Mouse (Mus musculus): ENCODE measurements around the gene Mgst3. TPM values are rescaled to one million over a fixed set of nuclear protein-coding genes. Genes with fewer than 3 reads are reported as not detected.

The Mgst3 gene
- polyA plus RNA-seq, 1 experiment from 2014 or later = 316 TPM

GRCm38 (mm10) chr1:167374003-167374784, 19.4 kb downstream of the Mgst3 start:
- Histone ChIP-seq H3K4me1 (ENCODE audit: control insufficient read depth, low read depth, low read length) (peaks cover 57% of the 10 kb centered on the region), H3K9ac (ENCODE audit: low read depth, low read length) (no peak overlapping the region), H3K4me3 (ENCODE audit: low read depth, low read length) (peak overlapping the region; percentile 18), H3K4me2 (ENCODE audit: low read depth, low read length) (peak overlapping the region; percentile 32), H3K36me3 (ENCODE audit: control insufficient read depth, insufficient read depth) (peaks cover 64% of the 10 kb centered on the region), H3K27me3 (ENCODE audit: control insufficient read depth, insufficient read depth, low read depth, low read length) (no peaks in the 10 kb centered on the region), H3K27ac (ENCODE audit: low read length) (peak overlapping the region; percentile 69), H3K9me3 (replicated peaks; ENCODE audit: control insufficient read depth, low read length) (no peaks in the 10 kb centered on the region)
- 28% methylated on average over 15 of the region's 15 CpGs for WGBS (ENCODE audit: insufficient replicate concordance)
- peak; percentile 80 for ATAC-seq (ENCODE audit: low read depth)

DNA sequence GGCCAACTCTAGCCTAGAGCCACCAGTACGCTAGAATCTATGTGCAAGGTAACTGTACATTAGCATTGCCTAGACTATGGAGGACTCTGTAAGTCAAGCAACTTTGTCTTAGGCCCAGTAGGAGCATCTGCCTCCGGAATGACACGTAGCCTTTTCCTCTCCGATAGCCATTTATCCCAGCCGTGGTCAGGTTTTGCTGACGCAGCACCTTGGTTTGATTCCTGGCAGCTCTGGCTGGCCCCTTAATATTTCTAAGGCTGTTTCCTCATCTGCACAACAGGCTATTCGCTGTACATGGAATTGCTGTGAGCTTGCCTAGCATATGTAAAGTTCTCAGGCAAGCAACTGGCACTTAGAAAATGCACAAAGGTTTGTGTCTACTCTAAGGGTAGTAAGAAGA, 20.9 kb downstream of the Mgst3 start:
- Histone ChIP-seq H3K27ac (ENCODE audit: low read length) (no peak overlapping the region), H3K4me2 (ENCODE audit: low read depth, low read length) (no peak overlapping the region), H3K4me1 (ENCODE audit: control insufficient read depth, low read depth, low read length) (peaks cover 68% of the 10 kb centered on the region), H3K36me3 (ENCODE audit: control insufficient read depth, insufficient read depth) (peaks cover 68% of the 10 kb centered on the region), H3K4me3 (ENCODE audit: low read depth, low read length) (no peak overlapping the region), H3K9ac (ENCODE audit: low read depth, low read length) (no peak overlapping the region), H3K9me3 (replicated peaks; ENCODE audit: control insufficient read depth, low read length) (no peaks in the 10 kb centered on the region), H3K27me3 (ENCODE audit: control insufficient read depth, insufficient read depth, low read depth, low read length) (no peaks in the 10 kb centered on the region)
- 89% methylated on average over 7 of the region's 7 CpGs for WGBS (ENCODE audit: insufficient replicate concordance)
- ATAC-seq (ENCODE audit: low read depth) = no peak

- 2% methylated on average over 7 of the region's 7 CpGs for WGBS (ENCODE audit: insufficient replicate concordance)
- peak; percentile 37 for ATAC-seq (ENCODE audit: low read depth)
- Histone ChIP-seq H3K27me3 (ENCODE audit: control insufficient read depth, insufficient read depth, low read depth, low read length) (no peaks in the 10 kb centered on the region), H3K9ac (ENCODE audit: low read depth, low read length) (0 out of 2 replicates have a peak overlapping the region, but pooled peaks have one; percentile 13), H3K27ac (ENCODE audit: low read length) (peak overlapping the region; percentile 60), H3K4me2 (ENCODE audit: low read depth, low read length) (no peak overlapping the region), H3K9me3 (replicated peaks; ENCODE audit: control insufficient read depth, low read length) (no peaks in the 10 kb centered on the region), H3K4me1 (ENCODE audit: control insufficient read depth, low read depth, low read length) (peaks cover 58% of the 10 kb centered on the region), H3K4me3 (ENCODE audit: low read depth, low read length) (no peak overlapping the region), H3K36me3 (ENCODE audit: control insufficient read depth, insufficient read depth) (peaks cover 70% of the 10 kb centered on the region)
These were observed 23.7 kb downstream of the Mgst3 start for GRCm38 (mm10) chr1:167369905-167370304.

DNA sequence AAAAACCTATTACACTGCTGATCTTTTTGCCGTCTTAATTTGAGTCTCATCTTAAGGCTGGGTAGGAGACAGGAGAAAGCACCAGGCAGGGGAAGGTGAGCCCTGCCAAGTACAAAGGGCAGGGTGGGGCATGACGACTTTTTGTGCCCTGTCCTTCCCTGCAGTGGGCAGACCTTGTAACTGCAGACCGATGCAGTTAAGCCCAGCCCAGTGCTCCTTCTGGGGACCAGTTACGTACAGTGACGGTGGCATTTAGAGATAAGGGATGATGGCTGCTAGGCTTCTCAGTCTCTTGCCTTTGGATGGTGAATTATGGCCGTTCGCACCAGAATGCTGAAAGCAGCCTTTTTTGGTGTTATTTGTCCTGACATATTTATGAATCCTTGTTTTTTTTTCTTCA, 25.1 kb downstream of the Mgst3 start:
- Histone ChIP-seq H3K27me3 (ENCODE audit: control insufficient read depth, insufficient read depth, low read depth, low read length) (no peaks in the 10 kb centered on the region), H3K4me3 (ENCODE audit: low read depth, low read length) (0 out of 2 replicates have a peak overlapping the region, but pooled peaks have one; percentile 1), H3K27ac (ENCODE audit: low read length) (peak overlapping the region; percentile 86), H3K4me1 (ENCODE audit: control insufficient read depth, low read depth, low read length) (peaks cover 47% of the 10 kb centered on the region), H3K9ac (ENCODE audit: low read depth, low read length) (peak overlapping the region; percentile 30; the same call in 1 of the 2 replicates), H3K36me3 (ENCODE audit: control insufficient read depth, insufficient read depth) (peaks cover 73% of the 10 kb centered on the region), H3K9me3 (replicated peaks; ENCODE audit: control insufficient read depth, low read length) (no peaks in the 10 kb centered on the region), H3K4me2 (ENCODE audit: low read depth, low read length) (peak overlapping the region; percentile 44)
- 30% methylated on average over 7 of the region's 7 CpGs for whole genome bisulfite sequencing (ENCODE audit: insufficient replicate concordance)
- ATAC-seq (ENCODE audit: low read depth) = peak; percentile 91

GRCm38 (mm10) chr1:167368018-167368417, 25.6 kb downstream of the Mgst3 start:
- Histone ChIP-seq H3K27me3 (ENCODE audit: control insufficient read depth, insufficient read depth, low read depth, low read length) (no peaks in the 10 kb centered on the region), H3K4me1 (ENCODE audit: control insufficient read depth, low read depth, low read length) (peaks cover 47% of the 10 kb centered on the region), H3K27ac (ENCODE audit: low read length) (peak overlapping the region; percentile 86), H3K9me3 (replicated peaks; ENCODE audit: control insufficient read depth, low read length) (no peaks in the 10 kb centered on the region), H3K9ac (ENCODE audit: low read depth, low read length) (peak overlapping the region; percentile 39), H3K4me3 (ENCODE audit: low read depth, low read length) (0 out of 2 replicates have a peak overlapping the region, but pooled peaks have one; percentile 1), H3K36me3 (ENCODE audit: control insufficient read depth, insufficient read depth) (peaks cover 70% of the 10 kb centered on the region), H3K4me2 (ENCODE audit: low read depth, low read length) (peak overlapping the region; percentile 44)
- WGBS (ENCODE audit: insufficient replicate concordance) = 32% methylated on average over 4 of the region's 4 CpGs
- peak; percentile 78 for ATAC-seq (ENCODE audit: low read depth)

- 76% methylated on average over 6 of the region's 6 CpGs for whole genome bisulfite sequencing (ENCODE audit: insufficient replicate concordance)
- Histone ChIP-seq H3K36me3 (ENCODE audit: control insufficient read depth, insufficient read depth) (peaks cover 60% of the 10 kb centered on the region), H3K9me3 (replicated peaks; ENCODE audit: control insufficient read depth, low read length) (no peaks in the 10 kb centered on the region), H3K27me3 (ENCODE audit: control insufficient read depth, insufficient read depth, low read depth, low read length) (no peaks in the 10 kb centered on the region), H3K27ac (ENCODE audit: low read length) (peak overlapping the region; percentile 86; the same call in 1 of the 2 replicates), H3K4me1 (ENCODE audit: control insufficient read depth, low read depth, low read length) (peaks cover 47% of the 10 kb centered on the region), H3K4me2 (ENCODE audit: low read depth, low read length) (no peak overlapping the region), H3K9ac (ENCODE audit: low read depth, low read length) (no peak overlapping the region), H3K4me3 (ENCODE audit: low read depth, low read length) (no peak overlapping the region)
- ATAC-seq (ENCODE audit: low read depth) = no peak
These were observed 27.0 kb downstream of the Mgst3 start for GRCm38 (mm10) chr1:167366621-167367020.

- 89% methylated on average over 7 of the region's 7 CpGs for WGBS (ENCODE audit: insufficient replicate concordance)
- no peak overlapping the region for H3K9ac ChIP-seq (ENCODE audit: low read depth, low read length)
- peaks cover 40% of the 10 kb centered on the region for H3K4me1 ChIP-seq (ENCODE audit: control insufficient read depth, low read depth, low read length)
- no peak overlapping the region for H3K4me3 ChIP-seq (ENCODE audit: low read depth, low read length)
- H3K36me3 ChIP-seq (ENCODE audit: control insufficient read depth, insufficient read depth) = peaks cover 60% of the 10 kb centered on the region
- no peaks in the 10 kb centered on the region for H3K9me3 ChIP-seq (replicated peaks; ENCODE audit: control insufficient read depth, low read length)
- H3K27ac ChIP-seq (ENCODE audit: low read length) = no peak overlapping the region
- H3K4me2 ChIP-seq (ENCODE audit: low read depth, low read length) = no peak overlapping the region
- ATAC-seq (ENCODE audit: low read depth) = no peak
- H3K27me3 ChIP-seq (ENCODE audit: control insufficient read depth, insufficient read depth, low read depth, low read length) = no peaks in the 10 kb centered on the region
These were observed 27.8 kb downstream of the Mgst3 start for GRCm38 (mm10) chr1:167365808-167366207.

DNA sequence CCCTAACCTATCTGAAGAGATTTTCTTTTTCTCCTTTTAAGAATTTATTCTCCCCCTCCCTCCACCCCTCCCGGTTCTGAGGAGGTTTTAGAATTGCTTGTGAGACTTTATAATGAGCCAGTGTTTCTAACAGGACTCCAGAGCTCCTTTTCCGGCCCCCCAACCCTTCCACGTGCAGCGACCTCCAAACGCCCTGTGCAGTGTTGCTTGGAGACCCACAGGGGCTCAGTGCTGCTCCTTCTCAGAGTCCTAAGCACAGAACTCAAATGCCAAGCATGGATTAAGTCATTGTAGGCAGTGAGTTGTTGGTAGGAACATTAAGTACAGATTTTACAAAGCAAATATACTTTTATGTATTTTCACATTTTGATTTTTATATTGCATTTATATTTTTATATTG, 30.3 kb downstream of the Mgst3 start:
- Histone ChIP-seq H3K9me3 (replicated peaks; ENCODE audit: control insufficient read depth, low read length) (no peaks in the 10 kb centered on the region), H3K4me1 (ENCODE audit: control insufficient read depth, low read depth, low read length) (peaks cover 16% of the 10 kb centered on the region), H3K9ac (ENCODE audit: low read depth, low read length) (no peak overlapping the region), H3K27ac (ENCODE audit: low read length) (no peak overlapping the region), H3K4me3 (ENCODE audit: low read depth, low read length) (no peak overlapping the region), H3K27me3 (ENCODE audit: control insufficient read depth, insufficient read depth, low read depth, low read length) (no peaks in the 10 kb centered on the region), H3K4me2 (ENCODE audit: low read depth, low read length) (no peak overlapping the region), H3K36me3 (ENCODE audit: control insufficient read depth, insufficient read depth) (peaks cover 50% of the 10 kb centered on the region)
- 81% methylated on average over 5 of the region's 5 CpGs for WGBS (ENCODE audit: insufficient replicate concordance)
- no peak for ATAC-seq (ENCODE audit: low read depth)

DNA sequence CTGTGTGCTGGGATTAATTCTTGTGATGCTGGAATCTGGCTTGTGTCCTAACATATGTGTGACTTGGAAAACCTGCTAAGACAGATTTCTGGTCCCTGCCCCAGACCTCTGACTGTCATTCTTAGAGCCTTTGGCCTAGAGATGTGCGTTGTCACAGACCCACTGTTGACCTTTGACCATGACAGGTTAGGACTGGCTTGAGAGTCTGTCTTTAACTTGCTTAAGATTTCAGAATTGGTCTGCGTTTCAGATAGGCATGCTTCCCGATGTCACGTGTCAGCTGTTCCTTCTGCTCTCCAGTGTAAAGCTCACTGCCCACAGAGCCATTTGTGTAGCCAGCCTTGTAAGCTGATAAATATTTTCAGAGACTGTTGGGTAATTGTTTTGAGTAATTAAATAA, 30.8 kb downstream of the Mgst3 start:
- no peak overlapping the region for H3K9ac ChIP-seq (ENCODE audit: low read depth, low read length)
- no peak for ATAC-seq (ENCODE audit: low read depth)
- H3K4me3 ChIP-seq (ENCODE audit: low read depth, low read length) = no peak overlapping the region
- H3K27me3 ChIP-seq (ENCODE audit: control insufficient read depth, insufficient read depth, low read depth, low read length) = no peaks in the 10 kb centered on the region
- peaks cover 11% of the 10 kb centered on the region for H3K4me1 ChIP-seq (ENCODE audit: control insufficient read depth, low read depth, low read length)
- no peak overlapping the region for H3K4me2 ChIP-seq (ENCODE audit: low read depth, low read length)
- WGBS (ENCODE audit: insufficient replicate concordance) = 89% methylated on average over 4 of the region's 4 CpGs
- H3K9me3 ChIP-seq (replicated peaks; ENCODE audit: control insufficient read depth, low read length) = no peaks in the 10 kb centered on the region
- peaks cover 50% of the 10 kb centered on the region for H3K36me3 ChIP-seq (ENCODE audit: control insufficient read depth, insufficient read depth)
- no peak overlapping the region for H3K27ac ChIP-seq (ENCODE audit: low read length)
